Mouse (Mus musculus): ENCODE data around the gene Klk5.

Gene Klk5

DNA sequence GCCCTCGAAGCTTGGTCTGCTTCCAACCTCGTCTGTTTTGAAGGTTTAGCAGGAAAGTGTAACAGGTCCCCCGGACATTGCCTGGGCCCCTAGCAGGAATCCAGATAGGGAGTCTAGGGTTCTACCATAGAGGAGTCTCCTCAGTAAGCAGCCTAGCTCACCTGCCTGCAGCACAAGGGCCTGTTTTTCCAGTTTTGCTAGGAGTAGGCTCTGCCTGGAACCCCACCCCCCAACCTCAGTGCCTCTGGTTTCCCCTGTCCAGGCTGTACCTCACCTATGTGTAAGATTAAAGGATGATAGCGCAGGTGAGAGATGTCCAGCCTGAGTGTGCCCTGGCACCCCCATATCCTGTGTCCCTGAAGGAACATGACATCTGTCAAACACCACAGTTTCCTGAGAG is 34.7 kb downstream of the Klk5 start:
- in situ Hi-C loops (cut with MboI, MseI): no loop called here

DNA sequence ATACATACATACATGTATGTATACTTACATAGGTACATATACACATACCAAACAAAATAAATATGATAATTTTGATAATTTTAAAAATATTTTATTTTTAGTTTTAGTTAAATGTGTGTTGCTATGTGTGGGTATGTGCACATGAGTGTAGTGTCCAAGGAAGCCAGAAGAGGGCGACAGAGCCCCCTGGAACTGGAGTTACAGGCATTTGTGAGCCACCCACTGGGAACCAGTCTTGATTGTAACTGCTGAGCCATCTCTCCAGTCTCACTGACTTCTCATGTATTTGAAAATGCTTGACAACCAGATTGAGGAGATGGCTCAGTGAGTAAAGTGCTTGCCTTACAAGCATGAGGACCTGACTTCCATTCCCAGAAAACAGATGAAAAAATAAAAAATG is 36.5 kb downstream of the Klk5 start:
- in situ Hi-C loops (cut with MboI, MseI): no loop called here

DNA sequence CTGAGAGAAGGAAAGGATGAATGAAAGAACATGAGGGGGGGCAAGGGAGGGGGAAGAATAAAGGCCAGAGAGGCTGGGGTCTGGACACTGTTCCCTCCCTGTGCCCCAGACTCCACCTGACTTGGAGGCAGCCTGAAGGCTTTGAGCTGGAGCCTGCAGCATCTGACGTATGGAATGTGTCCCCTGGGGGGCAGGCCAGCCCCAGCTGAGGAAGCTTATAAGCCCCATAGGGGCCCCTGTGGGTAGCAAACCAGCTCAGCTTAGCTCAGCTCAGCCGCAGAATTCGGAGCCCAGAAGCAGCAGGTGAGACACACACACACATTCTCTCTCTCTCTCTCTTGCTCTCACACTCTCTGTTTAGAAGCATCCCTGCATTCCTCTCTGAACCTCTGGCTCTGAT is 39.1 kb downstream of the Klk5 start, which contains the start of gene Klk4:
Klk4 (plus strand) TSS at position 249 of the 400 bp plus-strand sequence.
- in situ Hi-C loops (cut with MboI, MseI): no loop called here

DNA sequence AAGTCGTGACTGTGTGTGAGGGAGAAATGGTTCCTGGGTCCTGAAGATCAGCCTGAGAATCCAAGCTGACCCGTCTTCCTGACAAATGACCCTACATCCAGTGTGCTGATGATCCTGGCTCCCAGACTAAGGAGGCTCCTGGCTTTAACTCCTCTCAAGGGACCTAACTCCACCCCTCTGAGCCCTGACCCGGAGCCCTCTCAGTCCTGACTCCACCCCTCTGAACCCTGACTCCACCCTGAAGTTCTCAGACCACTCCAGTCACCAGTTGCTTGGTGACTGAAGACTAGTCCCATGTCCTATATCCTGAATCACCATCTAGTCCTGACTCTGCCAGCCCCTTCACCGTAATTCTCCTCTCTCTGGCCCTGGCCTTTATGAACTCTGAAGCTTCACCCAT is 40.6 kb downstream of the Klk5 start:
- in situ Hi-C loops (cut with MboI, MseI): no loop called here

DNA sequence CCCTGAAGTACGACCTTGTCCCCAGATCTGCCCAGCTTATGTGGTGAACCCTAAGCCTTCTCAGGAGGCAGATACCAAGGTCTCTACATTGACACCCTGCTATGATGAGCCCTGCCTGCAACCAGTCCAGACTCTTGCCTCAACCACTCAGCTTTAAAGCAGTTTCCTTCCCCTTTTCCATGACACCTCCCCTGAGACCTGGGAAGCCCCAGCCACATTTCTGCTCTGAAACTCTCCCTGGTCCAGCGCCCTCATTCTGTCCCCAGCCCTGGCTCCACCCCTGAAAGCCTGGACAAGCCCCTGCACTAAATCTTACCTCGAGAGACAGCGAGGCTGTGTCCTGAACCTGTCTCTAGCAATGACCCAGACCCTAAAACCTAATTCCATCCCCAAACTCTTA is 41.0 kb downstream of the Klk5 start:
- in situ Hi-C loops (cut with MboI, MseI): no loop called here

DNA sequence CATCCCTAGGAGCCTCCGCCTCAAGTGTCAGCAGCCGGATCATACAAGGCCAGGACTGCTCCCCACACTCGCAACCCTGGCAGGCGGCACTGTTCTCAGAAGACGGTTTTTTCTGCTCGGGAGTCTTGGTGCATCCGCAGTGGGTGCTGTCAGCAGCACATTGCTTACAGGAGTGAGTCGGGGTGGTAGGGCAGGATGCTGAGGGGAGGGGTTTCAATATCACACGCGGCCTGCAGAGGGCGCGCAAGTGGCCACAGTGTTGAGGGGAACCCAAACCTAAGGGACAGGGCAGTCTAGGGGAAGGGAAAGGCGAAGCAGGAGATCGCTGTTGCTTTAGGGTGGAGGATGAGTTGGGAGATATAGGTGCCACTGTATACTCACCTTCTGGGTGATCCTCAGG is 41.8 kb downstream of the Klk5 start:
- in situ Hi-C loops (cut with MboI, MseI): no loop called here

DNA sequence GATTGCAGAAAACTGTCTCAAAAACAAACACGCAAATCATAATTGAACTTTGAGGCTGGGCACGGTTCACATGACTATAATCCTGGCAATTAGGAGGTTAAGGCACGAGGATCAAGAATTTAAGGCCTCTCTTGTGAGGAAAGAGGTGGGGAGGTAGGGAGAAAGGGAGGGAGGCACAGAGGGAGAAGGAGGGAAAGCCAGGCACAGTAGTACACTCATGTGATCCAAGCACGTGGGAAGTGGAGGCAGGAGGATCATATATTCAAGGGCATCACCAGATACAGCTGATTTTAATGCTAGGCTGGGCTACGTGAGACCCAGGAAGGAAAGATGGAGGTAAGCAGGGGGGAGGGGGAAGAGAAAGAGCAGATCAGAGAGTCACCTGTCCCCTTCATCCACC is 49.6 kb downstream of the Klk5 start:
- in situ Hi-C loops (cut with MboI, MseI): loop anchor here (5.0 kb wide), 1 partner anchor 209 kb away; no protein-coding TSS in a partner anchor

DNA sequence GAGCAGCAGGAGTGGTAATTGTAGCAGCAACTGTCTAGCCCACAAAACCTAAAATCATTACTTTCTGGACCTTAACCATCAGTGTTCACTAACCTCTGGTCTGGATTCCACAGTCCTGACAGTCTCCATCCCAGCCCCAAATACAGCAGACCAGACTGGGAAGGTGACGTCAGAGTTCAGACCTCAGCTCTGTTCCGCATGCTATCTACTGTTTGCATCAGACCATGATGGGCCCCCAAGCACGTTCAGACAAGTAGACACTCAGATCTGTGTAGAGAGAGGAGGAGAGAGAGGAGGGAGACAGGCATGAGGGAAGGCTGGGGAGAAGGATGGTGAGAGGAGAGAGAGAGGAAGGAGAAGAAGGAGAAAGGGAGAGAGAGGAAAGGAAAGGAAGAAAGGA is 50.0 kb downstream of the Klk5 start:
- in situ Hi-C loops (cut with MboI, MseI): loop anchor here (5.0 kb wide), 1 partner anchor 209 kb away; no protein-coding TSS in a partner anchor

DNA sequence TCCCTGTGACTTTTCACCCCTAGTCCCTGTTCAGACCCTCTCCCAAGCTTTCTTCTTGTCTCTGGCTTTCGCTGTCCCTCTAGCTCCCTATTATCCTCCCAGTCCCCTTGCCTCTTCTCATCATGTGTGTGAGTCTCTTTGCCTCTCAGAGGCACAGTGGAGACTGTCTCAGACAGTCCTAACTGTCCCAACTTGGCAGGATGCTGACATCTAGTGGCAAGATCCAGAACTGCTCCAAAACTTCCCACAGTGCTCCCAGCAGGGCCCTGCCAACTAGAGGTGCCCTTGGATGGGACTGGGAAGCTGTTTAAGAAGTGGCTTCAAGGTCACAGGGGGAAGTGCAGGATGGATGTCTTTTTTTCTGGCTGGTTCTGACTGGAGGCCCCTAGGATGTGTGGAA is 53.1 kb downstream of the Klk5 start:
- in situ Hi-C loops (cut with MboI, MseI): loop anchor here (5.0 kb wide), 1 partner anchor 213 kb away; no protein-coding TSS in a partner anchor
